Mouse (Mus musculus): ENCODE measurements around the gene Ccdc40.

- TF ChIP-seq CTCF (IDR thresholded peaks at IDR 0.05; ENCODE audit: low read depth, low read length) (peak; percentile 59), POLR2A (IDR thresholded peaks at IDR 0.05; ENCODE audit: borderline replicate concordance, low read depth, low read length) (no peak)
Measured at GRCm38 (mm10) chr11:119267768-119268556, 39.6 kb downstream of the Ccdc40 start, which contains the start of gene Gaa.

All from bone marrow macrophage, adult 2 months (primary cell).